Mouse (Mus musculus) induced T-regulatory cell, adult 2 months (primary cell): ENCODE measurements around the gene Dusp28.
A peak's percentile ranks its signal among the peaks of the same experiment; 100 is the strongest.

ENCODE experiments used
- DNase-seq: peaks from one replicate; pipeline ENCODE4 v3.0.0-alpha.2; 2012; ENCODE audit warnings: low read depth

Dusp28 gene

DNA sequence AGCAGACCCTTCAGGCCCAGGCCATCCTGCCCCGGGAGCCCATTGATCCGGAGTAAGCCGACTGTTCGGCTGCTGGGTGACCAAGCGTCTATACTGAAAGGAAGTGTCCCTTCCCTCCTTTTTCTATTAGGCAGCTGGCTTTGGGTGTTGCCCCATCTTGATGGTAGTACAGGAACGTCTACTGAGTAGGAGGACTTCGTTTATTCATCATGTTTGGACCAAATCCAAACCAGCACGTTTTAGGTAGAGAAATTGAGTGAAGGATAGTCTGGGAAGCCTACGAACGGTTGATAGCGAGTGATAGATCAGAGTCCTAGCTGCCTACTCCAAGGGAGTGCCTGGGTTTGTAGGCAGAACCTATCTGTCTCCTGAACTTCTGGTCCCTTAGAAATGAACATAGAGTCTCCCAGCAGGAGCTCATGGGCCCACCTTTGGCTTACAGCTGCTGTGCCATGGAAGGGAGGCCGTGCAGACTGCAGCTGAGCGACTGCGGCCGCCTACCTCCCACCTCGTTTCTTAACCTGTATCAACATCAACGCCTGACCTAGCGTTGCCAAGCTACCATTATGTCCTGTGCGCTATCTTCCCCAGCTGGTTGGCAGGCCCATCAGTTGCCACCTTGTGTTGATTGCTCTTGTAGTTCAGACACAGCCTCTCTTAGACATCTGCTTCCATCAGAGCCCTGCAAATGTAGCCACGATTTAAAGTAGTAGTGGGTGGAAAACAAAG lies 1.0 kb downstream of the Dusp28 start:
- peak; percentile 25 for DNase-seq

DNA sequence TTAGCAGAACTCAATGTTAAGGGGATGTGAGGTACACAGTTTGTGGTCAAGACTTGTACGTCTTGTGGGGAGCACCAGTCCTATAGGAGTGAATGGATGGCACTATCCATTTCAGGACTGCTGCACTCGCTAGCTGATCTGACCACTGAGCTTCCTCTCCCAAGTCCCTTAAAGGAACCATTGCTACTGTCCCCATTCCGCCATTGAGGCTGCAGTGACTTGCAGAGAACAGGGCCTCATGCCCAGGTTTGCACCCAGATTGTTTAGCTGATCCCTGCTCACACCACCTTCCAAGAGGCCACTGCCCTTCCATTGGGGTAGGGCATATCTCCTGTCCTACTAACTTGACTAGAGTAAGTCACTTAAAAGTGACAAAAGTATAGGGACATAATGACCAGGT lies 1.9 kb downstream of the Dusp28 start:
- peak; percentile 10 for DNase-seq

DNA sequence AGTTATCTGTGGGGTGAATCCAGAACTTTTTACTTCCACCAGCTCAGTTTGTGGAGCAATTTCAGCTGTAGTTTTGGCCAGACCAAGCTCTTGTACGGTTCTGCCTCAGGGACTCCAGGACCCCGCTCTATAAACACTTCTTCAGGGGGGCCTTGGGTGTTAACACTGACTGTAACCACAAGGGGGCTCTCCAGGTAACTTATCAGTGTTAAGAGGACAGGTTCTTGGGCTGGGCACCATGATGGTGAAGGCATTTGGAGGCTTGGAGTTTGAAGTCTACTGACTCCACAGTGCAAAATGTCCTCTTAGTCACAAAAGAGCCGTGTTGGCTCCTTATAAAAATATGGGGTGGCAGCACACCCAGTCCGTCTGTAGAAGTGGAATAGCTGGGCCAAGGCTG lies 2.3 kb downstream of the Dusp28 start:
- DNase-seq = peak; percentile 70

DNA sequence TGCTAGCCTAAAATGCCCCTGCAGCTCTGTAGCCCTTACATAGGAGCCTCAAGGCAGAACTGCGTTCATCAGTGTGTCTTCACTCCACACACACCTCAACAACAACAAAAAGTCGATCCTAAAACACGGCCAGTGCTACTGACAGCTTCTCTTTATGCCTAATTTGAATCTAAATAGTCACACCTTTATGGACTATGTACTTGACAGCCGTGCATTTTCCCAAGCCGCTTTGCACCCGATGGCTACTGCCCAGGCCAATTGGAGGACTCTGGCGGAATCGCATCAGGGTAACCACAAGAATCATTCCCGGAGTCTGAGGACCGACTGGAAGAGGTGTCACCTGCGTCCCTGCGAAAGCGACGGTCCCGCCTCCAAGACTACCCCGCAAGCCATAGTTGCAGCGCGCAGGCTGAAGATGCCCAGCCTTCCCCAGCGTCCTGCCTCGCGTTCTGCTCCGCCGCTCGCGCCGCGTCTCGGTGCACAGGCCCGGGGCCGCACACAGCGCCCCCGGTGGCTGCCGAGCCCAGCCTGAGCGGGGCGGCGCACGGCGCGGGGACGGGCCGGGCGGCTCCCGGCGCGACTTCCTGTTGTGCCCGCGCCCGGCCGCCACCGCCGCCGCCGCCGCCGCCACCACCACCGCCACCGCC lies 3.6 kb downstream of the Dusp28 start, which contains the start of gene Rnpepl1:
TSS of gene Rnpepl1 (plus strand) at position 545 of the 647 bp plus-strand sequence.
- peak; percentile 85 for DNase-seq

DNA sequence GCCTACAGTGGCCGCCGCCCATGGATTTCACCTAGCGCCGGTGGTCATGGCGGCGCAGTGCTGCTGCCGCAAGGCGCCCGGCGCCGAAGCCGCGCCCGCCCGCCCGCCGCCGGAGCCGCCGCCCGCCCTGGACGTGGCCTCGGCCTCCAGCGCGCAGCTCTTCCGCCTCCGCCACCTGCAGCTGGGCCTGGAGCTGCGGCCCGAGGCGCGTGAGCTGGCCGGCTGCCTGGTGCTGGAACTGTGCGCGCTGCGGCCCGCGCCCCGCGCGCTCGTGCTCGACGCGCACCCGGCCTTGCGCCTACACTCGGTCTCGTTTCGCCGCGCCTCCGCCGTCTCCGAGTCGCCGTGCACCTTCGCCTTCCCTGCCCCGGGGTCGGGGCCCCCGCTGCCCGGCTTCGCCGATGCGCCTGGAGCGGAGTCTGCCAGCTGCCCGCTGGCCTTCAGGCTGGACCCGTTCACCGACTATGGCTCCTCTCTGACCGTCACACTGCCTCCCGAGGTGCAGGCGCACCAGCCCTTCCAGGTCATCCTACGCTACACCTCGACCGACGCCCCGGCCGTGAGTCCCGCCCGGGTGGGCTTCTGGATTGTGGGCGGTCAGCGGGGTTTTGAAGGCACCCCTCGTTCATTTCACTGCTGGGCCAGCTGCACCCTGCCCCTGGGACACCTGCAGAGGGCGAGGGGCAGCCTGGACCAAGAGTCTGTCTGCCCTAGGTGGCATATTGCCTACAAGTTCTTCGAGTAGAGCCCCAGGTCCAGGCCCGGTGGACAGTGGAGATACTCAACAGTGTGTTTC lies 4.3 kb downstream of the Dusp28 start:
- DNase-seq = peak; percentile 62

DNA sequence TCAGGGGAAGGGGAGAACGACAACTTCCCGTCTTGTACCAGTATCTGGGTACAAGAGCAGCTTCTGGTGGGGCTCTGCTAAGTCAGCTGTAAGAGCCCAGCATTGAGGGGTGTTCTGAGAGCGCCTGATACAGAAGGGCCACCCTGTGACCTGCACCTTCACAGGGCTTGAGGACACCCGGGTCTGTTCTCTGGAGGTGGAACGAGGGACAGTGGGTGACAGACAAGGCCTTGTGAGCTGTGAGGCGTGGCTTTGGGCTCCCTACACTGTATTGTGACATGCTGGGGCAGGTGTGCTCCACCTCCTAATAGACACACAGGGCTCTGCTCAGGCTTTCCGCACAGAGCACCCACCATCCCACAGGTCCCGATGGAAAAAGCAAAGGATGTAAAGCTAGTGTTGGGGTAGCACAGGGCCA lies 4.9 kb downstream of the Dusp28 start:
- DNase-seq = peak; percentile 53

DNA sequence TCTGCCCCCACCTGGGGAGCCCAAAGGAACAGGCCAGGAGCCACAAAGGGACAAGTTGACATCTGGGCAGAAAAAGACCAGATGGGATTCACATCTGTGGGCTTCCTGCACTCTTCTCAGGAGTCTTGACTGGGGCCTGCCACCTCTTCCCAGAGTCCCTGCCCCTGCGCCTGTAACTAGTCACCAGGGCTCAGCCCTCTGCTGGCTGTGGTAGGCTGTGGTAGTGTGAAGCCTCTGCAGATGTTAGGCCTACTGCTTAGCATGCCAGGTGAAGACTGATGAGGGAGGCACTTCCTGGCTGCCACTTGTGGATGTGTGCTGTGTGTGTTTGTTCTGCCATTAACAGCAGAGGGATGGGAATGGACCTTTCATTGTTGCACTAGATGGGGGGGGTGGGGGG lies 5.5 kb downstream of the Dusp28 start:
- DNase-seq = peak; percentile 48

DNA sequence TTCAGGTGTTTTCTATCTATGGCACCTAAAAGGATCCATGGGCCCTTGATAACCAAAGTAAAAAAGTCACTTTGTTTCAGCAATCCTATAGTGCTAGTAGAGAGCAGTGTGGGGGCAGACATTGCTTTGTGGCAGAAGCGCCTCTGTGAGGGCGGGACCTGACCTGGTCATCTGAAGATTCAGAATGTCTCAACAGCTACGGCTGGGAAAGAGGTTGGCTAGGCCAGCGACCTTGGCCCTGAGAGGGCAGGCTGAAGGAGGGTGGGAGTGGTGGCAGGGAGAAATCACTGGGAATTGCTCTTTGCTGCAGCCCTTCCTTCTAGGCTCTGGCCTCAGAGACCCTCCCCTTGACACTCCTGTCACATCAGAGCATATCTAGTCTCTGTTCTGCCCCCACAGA lies 7.5 kb downstream of the Dusp28 start:
- DNase-seq = no peak

DNA sequence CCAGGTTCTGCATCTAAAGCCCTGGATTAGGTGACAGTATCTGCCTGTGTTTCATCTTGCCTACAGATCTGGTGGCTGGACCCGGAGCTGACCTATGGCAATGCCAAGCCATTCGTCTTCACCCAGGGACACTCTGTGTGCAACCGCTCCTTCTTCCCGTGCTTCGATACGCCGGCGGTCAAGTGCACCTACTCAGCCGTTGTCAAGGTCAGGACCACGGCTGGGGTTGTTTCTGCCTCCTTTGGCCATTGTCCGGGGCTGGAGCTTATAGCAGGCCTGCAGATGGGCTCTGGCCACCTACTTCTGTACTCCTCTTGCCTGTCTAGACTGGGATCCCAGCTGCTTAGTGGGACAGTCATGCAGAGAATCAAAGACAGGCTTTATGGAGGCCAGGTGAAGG lies 8.2 kb downstream of the Dusp28 start:
- no peak for DNase-seq

DNA sequence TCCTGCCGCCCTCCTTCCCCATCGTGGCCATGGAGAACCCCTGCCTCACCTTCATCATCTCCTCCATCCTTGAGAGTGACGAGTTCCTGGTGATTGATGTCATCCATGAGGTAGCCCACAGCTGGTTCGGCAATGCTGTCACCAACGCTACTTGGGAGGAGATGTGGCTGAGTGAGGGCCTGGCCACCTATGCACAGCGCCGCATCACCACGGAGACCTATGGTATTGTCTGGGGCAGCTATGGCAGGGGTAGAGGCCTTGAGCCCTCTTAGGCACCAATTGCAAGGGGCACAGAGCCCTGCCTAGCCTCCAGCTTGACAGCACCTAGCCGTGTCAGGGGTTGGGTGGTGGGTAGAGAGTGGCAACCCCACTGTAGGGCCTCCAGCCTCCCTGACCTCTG lies 9.9 kb downstream of the Dusp28 start:
- DNase-seq = no peak

DNA sequence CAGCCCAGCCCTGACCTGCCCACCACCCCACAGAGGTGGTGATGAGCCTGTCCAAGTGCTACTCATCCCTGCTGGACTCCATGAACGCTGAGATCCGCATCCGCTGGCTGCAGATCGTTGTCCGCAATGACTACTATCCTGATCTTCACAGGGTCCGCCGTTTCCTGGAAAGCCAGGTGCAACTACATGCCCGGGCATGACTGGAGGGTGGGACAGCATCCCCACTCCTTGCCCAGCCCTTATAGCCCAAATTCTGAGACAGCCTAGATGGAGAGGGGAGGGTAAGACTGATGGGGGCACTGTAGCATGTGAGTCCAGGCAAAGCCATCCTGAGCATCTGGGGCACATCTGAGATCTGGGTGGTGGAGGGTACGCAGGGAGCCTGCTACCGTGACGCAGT lies 12.4 kb downstream of the Dusp28 start:
- no peak for DNase-seq

DNA sequence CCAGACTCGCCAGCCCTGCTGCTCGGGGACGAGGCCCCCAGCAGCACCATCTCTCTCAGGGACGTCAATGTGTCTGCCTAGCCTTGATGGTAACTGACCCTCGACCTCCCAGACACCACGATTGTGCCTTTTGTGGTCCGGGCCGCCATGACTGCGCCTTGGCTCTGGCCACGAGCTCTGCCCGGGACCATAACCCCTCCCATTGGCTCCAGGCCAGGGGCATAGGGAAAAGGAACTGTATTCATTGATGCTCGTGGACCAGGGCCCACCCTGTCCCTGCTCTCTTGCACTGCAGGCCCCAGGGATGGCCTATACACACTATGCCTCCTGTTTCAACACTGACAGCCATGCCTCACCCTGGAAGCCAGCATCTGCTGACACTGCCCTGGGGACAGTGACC lies 13.0 kb downstream of the Dusp28 start:
- DNase-seq = no peak

DNA sequence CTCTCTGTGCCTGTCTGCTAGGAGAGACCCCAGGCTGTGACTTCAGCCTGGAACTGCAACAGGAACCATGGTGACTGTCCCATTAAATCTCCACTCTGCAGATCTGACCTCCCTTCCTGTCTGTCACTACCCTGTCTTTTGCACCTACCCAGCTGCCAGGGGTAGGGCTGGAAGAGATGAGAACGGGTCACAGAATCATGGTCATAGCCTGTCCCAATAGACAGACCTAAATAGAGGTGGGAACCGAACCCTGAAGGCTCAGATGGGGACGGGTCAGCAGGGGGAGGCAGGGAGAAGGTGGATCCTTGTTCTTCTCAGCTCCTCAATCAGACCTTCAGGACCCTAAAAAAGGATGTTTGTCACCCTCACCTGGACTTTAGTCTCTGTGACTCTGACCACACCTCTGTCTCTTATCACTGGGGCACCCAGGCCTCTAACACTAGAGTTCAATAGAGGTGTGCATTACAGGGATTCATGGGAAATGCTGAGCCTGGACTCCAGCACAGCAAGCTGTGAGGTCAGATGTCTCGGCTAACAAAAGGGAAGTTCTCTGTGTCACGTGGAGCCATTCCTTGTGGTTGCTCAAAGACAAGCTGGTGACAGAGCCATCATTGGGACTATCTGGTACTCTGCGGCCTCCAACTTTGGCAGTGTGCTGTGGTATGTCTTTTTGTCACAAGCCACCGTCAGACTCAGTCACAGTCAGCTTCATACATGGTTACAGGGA lies 13.9 kb downstream of the Dusp28 start:
- no peak for DNase-seq

DNA sequence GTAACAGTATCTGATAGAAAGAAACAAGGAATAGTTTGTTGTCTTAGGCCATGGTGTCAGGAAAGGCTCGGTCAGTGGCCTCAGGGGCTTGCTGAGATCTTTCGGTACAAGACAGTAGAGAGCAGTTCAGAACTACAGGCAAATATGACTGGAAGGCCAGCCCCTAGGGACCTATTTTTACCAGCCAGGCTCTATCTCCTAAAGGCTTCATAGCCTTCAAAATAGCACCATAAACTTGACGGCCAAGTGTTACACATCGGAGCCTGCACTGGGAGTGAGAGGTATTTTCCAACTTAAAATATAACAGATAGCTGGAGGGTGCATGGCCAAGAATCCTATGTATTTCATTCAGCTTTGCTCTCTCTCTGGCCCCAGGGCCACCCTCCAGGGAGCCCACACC lies 14.7 kb downstream of the Dusp28 start:
- no peak for DNase-seq

DNA sequence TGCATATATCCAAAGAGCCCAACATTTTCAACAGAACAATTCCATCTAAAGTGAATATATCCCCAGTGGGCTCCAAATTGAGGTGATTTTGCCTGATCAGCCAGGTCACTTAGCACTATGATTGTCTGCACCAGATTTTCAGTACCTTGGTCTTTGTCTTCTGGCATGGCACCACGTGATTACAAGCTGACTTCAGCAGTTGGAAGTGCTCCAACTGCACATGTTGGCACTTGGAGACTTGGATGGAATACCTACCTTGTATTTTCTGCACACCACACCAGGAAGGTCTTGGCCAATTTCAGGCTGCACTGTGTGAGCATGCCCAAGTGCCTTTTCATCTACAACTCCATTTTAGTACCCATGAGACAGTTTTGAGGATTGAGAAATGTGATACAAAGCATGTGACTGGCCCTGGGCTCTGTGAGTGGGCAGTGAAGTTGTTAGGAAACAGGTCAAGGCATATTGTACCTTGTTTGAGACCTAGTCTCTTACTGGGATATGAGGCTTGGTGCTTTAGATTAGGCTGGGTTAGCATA lies 23.5 kb downstream of the Dusp28 start:
- no peak for DNase-seq

DNA sequence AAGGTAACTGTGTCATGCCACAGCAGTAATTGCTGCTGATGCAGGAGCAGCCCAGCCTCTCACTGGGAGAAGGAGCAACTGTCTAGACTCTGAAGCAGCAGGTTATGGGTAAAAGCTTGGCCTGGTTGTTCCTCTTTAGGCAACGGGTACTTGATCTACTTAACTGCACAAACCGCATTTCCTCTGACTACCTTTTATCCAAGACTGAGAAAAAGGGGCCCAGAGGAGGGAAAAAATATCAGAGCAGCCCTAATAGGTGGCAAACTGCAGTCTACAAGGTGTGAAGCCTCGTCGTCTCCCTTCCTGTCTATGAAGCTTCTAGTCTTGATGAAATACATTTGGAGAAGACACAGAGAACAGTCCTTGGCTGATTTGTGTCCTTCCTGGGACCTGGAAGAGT lies 26.8 kb downstream of the Dusp28 start:
- DNase-seq = no peak

DNA sequence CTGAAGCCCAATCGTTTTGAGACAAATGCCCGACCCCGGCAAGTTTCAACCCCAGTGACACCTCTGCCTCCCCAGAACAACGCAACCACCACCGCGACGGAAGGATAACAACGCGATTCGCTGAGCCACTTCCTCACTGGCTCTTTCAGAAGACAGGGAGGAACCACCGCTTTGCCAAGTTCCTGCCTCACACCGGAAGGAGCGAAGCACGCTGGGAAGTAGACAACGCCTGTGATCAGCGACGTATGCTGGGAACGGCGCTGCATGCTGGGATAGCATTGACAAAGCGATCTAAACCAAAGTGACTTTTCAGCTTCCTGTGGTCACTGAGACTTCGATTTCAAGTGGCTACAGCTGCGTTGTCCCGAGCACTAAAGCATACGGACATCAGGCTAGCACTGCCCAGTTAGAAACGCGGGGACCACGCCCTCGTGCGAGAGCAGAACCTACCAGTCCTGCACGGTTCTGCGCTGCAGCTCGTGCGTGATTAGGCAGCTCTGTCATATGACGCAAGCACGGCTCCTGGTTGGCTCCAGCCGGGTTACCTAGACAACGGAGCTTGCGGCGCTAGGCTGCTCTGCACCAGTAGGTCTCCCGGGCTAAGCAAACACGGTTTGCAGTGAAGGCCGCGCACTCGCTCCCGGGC lies 27.5 kb downstream of the Dusp28 start, which contains the start of gene Capn10:
TSS of gene Capn10 (plus strand) at position 195 of the 646 bp plus-strand sequence.
- peak; percentile 97 for DNase-seq

DNA sequence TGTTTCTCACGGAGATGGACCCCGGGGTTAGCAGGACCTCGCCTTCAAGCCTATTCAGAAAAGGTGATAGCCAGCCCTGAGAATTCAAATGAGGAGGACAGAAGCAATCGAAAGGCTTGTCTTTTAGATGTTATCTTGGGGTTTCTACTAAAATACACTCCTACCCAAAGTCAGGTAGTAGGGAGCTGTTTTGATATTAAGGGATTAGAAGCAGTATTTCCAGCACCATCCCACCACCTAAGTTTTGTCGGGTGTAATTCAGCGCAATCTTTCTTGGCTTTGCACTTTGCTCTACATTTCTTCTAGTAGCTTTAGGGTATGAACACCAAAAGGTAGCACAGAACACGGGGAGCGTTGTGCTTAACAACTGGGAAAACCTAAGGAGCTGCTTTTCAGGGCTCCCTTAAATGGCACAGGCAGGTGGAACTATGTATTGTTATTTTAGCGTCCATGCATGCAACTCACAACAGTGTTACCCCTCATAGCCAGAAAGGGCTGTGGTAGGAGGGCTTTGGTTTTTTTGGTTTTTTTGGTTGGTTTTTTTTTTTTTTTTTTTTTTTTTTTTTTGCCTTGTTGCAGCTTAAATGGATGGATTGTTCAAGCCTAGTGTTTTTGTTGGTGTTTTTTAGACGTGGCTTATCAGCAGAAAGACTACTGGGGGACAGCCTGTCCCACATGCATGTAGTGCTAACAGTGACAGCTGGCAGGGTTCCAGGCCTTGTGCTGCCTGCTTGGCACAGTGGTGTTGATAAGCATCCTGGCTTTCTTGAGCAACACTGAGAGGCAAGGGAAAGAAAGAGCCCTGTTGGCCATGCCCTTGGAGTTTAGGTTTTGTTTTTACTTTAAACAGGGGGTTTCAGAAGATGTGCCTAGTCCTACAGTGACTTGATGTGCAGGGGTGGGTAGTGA lies 28.5 kb downstream of the Dusp28 start:
- peak; percentile 29 for DNase-seq

DNA sequence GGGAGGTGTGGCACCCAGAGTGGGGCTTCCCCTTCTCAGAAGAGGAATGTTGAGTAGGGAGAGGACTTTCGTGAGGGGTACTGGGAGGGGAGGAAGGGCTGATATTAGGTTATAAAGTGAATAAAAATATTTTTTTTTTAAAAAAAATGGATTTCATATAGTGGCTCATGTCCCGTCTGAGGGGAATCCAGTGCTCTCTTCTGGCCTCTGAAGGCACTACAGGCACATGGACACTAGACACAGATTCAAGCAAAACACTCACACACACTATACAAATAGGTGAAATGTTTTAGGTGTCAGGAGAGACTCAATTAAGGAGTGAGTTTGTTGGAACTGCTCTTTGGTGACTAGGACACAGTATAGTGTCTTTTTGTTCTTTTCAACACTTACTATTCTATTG lies 29.2 kb downstream of the Dusp28 start:
- DNase-seq = peak; percentile 23

DNA sequence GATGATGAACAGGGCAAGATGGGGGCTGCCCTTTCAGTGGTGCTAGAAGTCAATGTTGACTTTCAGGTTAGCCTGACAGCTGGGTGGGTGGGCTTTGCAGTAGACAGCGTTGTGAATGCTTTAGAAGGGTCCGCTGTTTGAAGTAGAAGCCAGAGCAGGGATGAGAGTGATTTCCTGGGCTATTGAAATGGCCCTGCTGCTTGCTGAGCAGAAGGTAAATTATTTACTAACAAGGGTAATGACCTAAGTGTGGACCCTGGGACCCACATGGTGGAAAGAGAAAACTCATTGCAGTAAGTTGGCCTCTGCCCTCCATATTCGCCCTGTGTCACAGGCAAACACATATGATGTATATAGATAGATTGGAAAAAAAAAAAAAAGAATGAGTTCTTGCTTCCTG lies 29.7 kb downstream of the Dusp28 start:
- DNase-seq = no peak
